Mouse (Mus musculus) gonadal fat pad, adult 2 months (tissue): ENCODE measurements around the gene Ccdc155. TPM values are rescaled to one million over a fixed set of nuclear protein-coding genes. Genes with fewer than 3 reads are reported as not detected.

Experiments
- DNase-seq: peaks from one replicate; pipeline ENCODE4 v3.0.0-alpha.2; 2012; ENCODE audit warnings: low read depth
- polyA plus RNA-seq: library from polyadenylated mRNA; depleted of rRNA; stranded (reverse); fragments of >200 nt; gene quantifications from 2 replicates; pipeline ENCODE4 v1.2.3, GENCODE M21; 2012; rRNA removed

Ccdc155 gene
- polyA plus RNA-seq, 1 experiment: 0.41 TPM

DNA sequence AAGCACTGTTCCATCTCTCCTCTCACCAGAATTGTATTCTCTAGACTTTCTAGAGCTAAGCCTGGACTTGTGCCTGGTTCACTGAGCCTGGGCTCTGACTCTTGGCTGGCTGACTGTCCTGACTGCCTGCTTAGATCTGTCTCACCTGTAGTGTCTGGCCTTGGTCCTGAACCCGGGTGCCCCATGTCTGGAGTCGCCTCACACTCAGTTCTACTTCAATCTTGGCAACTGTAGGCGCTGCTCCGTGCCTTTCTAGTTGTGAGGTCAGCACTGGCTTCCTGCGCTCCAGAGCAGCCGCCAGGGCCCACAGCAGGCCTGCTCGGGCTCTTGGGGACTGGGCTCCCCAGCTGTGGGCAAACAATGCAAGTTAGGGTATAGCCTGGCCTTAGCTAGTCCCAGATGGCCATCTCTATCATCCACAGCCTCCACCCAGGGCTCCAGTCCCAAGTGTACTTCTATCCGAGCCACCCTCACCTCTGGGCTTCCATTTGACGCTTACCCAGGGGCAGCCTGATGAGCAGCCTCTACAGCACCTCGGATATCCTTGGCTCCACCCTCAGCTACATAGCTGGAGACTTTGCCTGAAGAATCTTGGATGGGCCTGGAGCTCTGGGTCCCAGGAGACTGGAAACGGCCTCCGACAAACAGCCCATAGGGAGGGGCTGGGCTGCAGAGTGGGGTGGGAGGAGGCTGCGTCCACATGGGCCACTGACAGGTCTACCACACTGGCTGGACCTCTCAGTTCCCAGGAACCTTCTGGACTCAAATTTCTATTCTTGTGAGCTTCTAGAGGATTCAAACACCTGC, 60.1 kb downstream of the Ccdc155 start:
- DNase-seq: no peak

DNA sequence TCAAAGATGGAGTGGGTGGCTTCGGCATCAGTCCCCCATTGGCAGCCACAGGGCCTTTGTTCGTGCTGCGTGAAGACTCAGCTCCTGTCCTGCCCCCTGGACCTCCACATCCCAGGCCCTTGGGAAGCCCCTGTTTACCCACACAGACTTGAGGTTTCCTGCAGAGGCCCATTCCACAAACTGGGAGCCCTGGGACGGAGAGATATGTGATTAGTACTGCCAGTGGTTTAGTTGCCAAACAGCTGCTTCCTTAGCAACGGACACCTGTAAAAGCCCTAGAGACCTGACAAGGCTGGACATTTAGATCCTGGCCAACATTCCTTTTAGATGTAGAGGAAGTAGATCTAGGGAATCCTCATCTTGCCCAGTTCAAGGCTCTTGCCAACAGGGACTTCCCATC, 62.8 kb downstream of the Ccdc155 start:
- DNase-seq: no peak

DNA sequence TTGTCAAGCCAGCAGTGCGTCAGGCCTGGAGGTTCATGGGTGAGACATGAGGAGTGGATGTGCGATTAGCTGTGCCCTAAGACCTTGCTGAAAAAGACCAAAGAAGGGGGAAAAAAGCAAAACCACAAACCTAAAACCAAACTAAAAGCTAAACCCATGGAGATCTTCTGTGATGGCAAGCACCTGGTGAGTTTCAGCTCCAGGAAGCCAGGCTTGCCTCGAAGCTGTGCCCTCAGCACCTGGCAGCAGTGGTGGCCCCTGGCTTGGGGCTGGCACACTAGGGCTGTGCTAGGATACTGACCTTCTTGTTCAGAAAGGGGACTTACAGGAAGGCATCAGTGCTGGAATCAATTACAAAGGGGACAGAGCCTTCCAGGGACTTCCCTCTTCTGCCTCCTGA, 63.4 kb downstream of the Ccdc155 start:
- DNase-seq: no peak

DNA sequence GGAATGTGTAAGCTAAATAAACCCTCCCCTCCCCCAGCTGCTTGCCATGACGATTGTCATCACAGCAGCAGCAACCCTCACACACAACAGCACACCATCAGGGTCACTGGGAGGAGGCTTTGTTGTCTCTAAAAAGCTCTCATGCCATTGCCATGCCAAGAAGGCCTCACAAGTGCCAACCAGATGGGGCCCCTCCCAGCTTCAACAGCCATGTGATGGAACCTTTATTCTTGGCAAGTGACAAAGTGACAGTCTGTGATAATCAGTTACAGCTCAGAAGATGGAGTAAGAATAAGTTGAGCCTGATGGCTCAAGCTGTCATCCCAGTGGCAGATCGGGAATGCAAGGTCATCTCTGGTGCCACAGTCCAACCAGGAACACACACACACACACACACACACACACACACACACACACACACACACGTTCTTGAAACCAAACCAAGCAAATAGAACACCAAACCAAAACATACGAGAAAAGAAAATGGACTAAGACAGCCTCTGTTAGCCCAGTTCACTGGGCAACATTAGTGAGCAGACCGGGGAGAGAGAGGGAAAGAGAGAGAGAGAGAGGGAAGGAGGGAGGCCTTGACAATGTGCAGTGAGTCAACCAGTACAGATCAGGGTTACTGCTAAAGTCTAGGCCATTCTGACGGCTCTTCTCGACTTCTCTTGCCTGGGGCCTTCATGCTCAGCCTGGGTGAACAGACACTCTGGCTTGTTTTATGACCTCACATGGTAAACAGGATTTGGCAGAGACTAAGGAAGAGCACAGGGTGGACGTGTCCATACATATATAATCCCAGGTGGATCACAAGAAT, 64.6 kb downstream of the Ccdc155 start:
- DNase-seq: no peak

DNA sequence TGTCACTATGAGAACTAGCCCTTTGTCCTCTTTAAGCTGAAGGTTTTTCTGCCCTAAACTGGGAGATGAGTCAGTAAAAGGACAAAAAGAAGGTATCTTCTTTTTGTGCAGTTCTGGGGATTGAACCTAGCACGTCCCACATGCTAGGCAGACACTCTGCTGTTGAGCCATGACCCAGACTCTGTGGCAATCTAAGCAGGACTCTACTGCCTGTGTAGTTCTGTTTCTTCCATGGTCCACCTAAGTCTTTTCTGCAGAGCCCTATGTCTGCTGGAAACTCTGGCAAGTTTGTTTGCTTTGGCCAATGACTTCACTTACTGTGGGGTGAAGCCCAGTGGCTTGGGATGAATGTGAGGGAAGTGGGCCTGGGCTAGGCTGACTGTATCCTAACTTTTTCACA, 66.3 kb downstream of the Ccdc155 start:
- no peak for DNase-seq

DNA sequence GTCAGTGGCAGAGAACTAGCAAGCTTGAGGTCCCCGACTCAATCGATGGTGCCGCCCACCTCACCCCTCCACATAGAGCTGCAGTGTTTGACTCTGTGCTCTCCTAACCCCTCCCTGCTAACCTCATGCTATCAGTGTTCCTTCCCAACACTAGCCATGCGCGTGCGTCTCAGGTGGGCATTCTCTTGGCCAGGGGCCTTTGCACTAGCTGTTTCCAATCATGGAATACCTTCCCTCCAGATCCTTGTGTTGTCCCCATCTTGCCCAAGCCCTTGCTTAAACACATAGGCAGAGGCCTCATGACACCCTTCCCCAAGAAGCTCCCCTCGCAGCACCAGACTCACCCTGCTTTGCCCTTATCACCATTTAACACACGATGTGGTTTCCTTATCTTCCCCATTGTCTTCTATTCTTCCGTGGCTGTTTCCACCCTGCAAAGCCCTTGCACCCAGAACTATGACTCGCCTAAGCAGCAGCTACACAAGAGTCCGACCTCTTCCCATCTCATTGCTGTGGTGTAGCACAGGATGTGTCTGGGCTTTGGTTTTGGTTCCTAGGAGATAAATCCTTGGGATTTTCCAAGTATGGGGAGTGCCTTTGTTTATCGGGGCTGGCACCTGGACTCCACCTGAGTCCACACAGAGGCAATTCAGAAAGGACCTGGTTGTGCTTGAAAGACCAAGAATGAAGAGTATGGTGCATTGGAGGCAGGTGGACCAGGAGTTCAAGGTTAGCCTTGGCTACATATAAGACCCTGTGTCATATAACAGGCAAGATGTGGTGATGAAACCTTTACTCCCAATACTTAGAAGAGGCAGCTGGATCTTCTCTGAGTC, 67.3 kb downstream of the Ccdc155 start:
- DNase-seq: no peak

DNA sequence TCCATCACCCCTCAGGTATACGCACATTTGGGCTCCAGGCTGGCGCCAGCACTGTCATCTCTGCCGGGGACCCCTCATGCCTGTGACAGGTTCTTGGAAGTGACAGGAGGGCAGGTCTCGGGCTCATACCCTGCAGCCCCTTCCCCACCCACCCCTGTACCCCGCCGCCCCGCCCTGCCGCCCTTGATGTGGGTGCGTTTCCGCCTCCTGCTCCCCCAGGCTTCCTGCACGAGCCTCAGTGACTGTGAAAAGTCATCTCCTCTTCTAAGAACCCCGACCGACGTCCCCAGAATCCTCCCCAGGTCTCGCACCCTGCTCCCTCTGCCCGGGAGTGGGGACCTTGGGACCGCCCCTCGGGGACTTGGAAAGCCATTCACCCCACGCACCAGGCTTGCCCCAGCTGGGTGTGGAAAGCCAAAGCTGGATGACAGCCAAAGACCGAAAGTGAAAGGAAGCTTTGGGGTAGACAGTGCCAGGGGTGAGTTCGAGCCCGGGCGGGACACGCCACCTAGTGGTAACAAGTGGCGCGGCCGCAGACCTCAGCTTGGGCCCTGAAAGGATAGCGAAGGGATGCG, 68.6 kb downstream of the Ccdc155 start, which contains the start of the genes Gm45713 and Flt3l:
Gene Gm45713, minus strand, starts transcription at position 239 of the 575 bp plus-strand sequence.
Gene Flt3l, minus strand, starts transcription at position 440 of the 575 bp plus-strand sequence.
- no peak for DNase-seq

DNA sequence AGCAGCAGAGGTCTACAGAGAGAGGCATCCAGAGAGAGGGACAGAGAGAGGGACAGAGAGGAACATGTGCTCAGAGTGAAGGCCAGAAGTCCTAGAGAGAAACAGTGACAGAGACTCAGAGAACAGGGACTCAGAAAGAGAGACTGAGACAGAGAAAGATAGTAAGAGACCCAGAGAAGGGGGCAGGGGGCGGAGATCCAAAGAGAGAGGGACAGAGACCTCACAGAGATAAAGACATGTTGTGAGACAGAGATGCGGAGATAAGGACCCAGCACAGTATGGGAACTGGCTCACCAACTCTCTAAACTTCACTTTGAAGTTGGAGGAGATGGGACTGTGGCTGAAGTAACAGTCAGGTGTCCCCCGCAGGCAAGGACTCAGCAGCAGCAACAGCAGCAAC, 69.3 kb downstream of the Ccdc155 start:
- DNase-seq: no peak

DNA sequence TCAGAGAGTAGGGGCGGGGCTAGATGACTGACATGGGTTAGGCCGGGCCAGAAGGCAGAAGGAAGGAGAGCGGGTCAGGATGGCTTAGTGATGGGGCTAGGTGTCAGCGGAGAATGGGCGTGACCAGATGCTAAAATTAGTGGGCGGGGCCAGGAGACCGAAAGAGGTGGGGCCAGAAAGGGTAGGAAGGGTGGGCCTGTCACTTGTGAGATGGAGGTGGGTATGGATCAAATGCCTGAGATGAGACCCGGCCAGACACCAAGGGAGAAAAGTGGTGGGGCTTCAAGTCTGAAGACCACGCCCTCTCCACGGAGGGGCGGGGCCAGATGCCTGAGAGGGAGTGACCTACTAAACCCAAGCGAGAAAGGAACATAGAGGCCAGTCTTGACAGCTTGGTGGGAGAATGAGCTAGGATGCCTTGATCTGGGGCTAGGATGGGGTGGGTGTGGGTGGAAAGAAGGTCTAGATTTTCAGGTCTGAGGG, 70.1 kb downstream of the Ccdc155 start:
- no peak for DNase-seq

Other genes with a start within 250 kb of the Ccdc155 start
- gene Cpt1c, start 230.0 kb downstream of the Ccdc155 start, polyA plus RNA-seq: 17.1 and 17.9 TPM in 2 replicates
- gene Prmt1, start 218.3 kb downstream of the Ccdc155 start, polyA plus RNA-seq: 211 and 218 TPM in 2 replicates
- gene Irf3, start 207.2 kb downstream of the Ccdc155 start, polyA plus RNA-seq: 87.1 and 89.9 TPM in 2 replicates
- 20.3 and 22.0 TPM in 2 replicates for gene Bcl2l12, start 206.2 kb downstream of the Ccdc155 start, polyA plus RNA-seq
- gene Scaf1, start 188.5 kb downstream of the Ccdc155 start, polyA plus RNA-seq: 48.9 and 60.3 TPM in 2 replicates
- 221 and 291 TPM in 2 replicates for gene Rras, start 186.9 kb downstream of the Ccdc155 start, polyA plus RNA-seq
- gene Prr12, start 152.0 kb downstream of the Ccdc155 start, polyA plus RNA-seq: 5.7 and 10.5 TPM in 2 replicates
- 71.4 and 78.1 TPM in 2 replicates for gene Nosip, start 142.5 kb downstream of the Ccdc155 start, polyA plus RNA-seq
- 55.7 and 72.5 TPM in 2 replicates for gene Prrg2, start 142.2 kb downstream of the Ccdc155 start, polyA plus RNA-seq
- 112 and 116 TPM in 2 replicates for gene Rcn3, start 112.7 kb downstream of the Ccdc155 start, polyA plus RNA-seq
- 152 and 158 TPM in 2 replicates for gene Fcgrt, start 101.0 kb downstream of the Ccdc155 start, polyA plus RNA-seq
- 218 and 429 TPM in 2 replicates for gene Rps11, start 80.5 kb downstream of the Ccdc155 start, polyA plus RNA-seq
- 2,573 and 2,702 TPM in 2 replicates for gene Rpl13a, start 76.1 kb downstream of the Ccdc155 start, polyA plus RNA-seq
- 3.6 and 5.6 TPM in 2 replicates for gene Gm45713, start 68.7 kb downstream of the Ccdc155 start, polyA plus RNA-seq
- 37.2 and 42.7 TPM in 2 replicates for gene Flt3l, start 68.5 kb downstream of the Ccdc155 start, polyA plus RNA-seq
- gene Pih1d1, start 50.6 kb downstream of the Ccdc155 start, polyA plus RNA-seq: 52.4 and 58.1 TPM in 2 replicates
- 33.3 and 38.5 TPM in 2 replicates for gene Aldh16a1, start 50.3 kb downstream of the Ccdc155 start, polyA plus RNA-seq
- gene Slc17a7, start 40.9 kb downstream of the Ccdc155 start, polyA plus RNA-seq: 0.86 and 0.95 TPM in 2 replicates
- not detected in 2 replicates for gene Gfy, start 25.3 kb downstream of the Ccdc155 start, polyA plus RNA-seq
- not detected in 2 replicates for gene Pth2, start 23.9 kb downstream of the Ccdc155 start, polyA plus RNA-seq
- 11.5 and 18.9 TPM in 2 replicates for gene Dkkl1, start 7.3 kb upstream of the Ccdc155 start, polyA plus RNA-seq
- gene Tead2, start 10.9 kb upstream of the Ccdc155 start, polyA plus RNA-seq: 32.6 and 50.1 TPM in 2 replicates
- gene Cd37, start 34.2 kb upstream of the Ccdc155 start, polyA plus RNA-seq: 19.8 and 24.3 TPM in 2 replicates
- gene Slc6a16, start 36.2 kb upstream of the Ccdc155 start, polyA plus RNA-seq: 0.32 and 0.46 TPM in 2 replicates
- 1.1 and 2.3 TPM in 2 replicates for gene Slc6a21, start 72.6 kb upstream of the Ccdc155 start, polyA plus RNA-seq
- 41.6 and 48.8 TPM in 2 replicates for gene Trpm4, start 128.9 kb upstream of the Ccdc155 start, polyA plus RNA-seq
- gene Hrc, start 130.4 kb upstream of the Ccdc155 start, polyA plus RNA-seq: 0.42 and 0.48 TPM in 2 replicates
- 3.0 and 3.1 TPM in 2 replicates for gene Ppfia3, start 162.1 kb upstream of the Ccdc155 start, polyA plus RNA-seq
- 5.7 and 7.2 TPM in 2 replicates for gene Lin7b, start 165.7 kb upstream of the Ccdc155 start, polyA plus RNA-seq
- gene Snrnp70, start 190.8 kb upstream of the Ccdc155 start, polyA plus RNA-seq: 216 and 217 TPM in 2 replicates
- gene Kcna7, start 200.8 kb upstream of the Ccdc155 start, polyA plus RNA-seq: 0.27 and 0.28 TPM in 2 replicates
- 1.8 and 2.6 TPM in 2 replicates for gene Ntf5, start 208.8 kb upstream of the Ccdc155 start, polyA plus RNA-seq
- 0.80 and 2.1 TPM in 2 replicates for gene Lhb, start 215.9 kb upstream of the Ccdc155 start, polyA plus RNA-seq
- 75.3 and 76.4 TPM in 2 replicates for gene Gys1, start 230.0 kb upstream of the Ccdc155 start, polyA plus RNA-seq
- gene Ruvbl2, start 233.2 kb upstream of the Ccdc155 start, polyA plus RNA-seq: 46.0 and 47.8 TPM in 2 replicates